Mouse (Mus musculus): ENCODE data around the gene Kptn.

GRCm38 (mm10) chr7:16129846-16130691 is 10.4 kb downstream of the Kptn start:
- TF ChIP-seq CTCF (IDR thresholded peaks at IDR 0.05) (no peak), EP300 (IDR thresholded peaks at IDR 0.05) (no peak)

Measured in lung, postnatal 0 days (tissue).